Mouse (Mus musculus) MEL-GATA-1-ER (cell line): ENCODE data around the gene Nav3.
A peak's percentile ranks its signal among the peaks of the same experiment; 100 is the strongest.

ENCODE experiments used
- DNase-seq: peaks from one replicate; pipeline ENCODE4 v3.0.0-alpha.2; 2012; ENCODE audit warnings: low read depth; ENCODE audit errors: extremely low read depth

Nav3 gene

GRCm38 (mm10) chr10:109699771-109700335 is 756.2 kb downstream of the Nav3 start:
- DNase-seq: no peak

DNA sequence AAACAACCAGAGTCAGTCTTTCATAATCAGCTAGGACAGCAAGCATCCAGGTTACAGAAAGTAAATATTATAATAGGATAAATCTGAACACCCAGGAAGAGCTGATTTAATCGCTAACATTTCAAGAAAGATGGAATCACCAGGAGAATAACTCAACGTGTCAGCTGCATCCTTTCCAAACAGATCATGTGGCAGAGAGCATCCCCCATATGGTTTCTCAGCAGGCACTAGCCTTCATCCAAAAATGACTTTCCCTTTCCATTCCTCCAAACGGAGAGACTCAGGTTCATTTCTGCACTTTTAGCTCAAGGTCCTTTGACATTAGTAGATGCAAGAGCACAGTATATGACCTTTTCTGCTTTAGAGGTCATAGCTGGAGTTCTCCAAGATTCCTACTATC is 765.4 kb downstream of the Nav3 start:
- DNase-seq: no peak

DNA sequence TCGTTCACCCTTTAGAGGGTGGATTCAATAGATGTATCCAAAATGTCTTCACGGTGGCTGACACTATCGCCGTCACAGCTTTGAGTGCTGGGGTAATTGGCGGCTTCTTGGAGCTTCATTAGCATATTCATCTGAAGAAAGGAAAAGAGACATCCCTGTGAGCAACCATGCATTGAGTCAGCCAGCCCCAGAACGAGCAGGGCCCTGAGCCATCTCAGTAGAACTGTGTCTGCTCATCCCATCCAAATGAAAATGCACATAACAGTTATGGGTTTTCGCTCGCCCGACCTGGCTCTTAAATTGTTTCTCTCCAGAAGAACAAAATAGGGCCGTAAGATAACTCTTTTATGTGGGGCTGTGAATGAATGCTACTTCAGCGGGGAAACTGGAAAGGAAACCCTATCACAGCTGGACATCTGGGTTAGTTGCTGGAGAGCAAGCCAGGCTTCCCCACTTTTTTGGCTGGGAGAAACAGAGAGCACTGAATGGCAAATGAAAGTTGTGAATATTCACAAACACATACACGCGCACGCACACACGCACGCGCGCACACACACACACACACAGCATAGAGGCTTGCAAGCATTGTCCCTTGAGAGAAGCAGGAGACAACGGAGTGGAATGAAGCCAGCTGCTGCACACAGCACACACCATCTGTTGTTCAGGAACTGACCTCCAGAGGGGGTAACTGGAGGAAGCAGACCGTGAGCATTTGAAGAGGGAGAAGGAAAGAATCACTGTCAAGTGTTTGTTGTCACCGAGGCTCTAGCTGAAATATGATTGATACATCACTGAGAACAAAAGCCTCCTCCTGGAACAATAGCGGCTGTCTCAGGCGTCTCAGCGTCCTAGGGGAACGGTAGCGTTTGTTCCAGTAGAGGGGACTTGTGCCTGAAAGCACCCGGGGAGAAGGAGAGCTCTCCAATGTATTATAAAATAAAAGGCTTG is 771.6 kb downstream of the Nav3 start:
- no peak for DNase-seq

DNA sequence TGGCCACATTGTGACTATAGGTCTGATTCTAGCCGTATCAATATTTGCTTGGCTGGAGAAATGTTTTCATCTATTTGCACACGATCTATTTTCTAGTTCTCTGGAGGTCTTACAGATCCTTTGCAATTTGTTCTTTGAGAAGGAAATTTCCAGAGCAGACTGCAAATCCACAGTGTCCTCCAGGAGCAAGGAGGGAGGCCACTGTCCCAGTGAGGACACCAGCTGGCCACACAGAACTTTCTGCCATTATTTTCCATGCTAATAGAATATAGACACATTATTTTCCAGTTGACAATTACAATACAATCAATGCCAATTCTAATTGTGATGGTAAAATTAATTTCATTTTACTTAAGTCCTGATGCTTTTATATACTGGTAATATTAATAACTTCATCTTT is 783.1 kb downstream of the Nav3 start:
- DNase-seq: no peak

DNA sequence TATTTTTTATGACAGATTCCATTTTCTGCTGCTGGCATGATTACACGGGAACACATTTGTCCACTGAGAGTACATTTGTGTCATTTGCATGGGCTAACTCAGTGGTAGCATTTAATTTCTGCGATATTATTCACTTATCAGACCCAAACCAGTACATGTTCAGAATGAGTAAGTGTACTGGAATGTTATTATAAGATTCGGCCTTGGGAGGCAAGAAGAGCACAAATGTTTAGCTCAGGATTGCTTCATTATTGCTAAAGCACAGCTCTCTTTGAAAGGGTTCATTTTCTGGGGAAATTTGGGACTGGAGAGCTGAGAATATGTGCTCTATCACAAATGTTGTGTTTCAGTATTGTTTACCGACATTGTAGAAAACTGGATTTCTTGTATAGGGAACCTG is 788.6 kb downstream of the Nav3 start:
- DNase-seq: no peak

DNA sequence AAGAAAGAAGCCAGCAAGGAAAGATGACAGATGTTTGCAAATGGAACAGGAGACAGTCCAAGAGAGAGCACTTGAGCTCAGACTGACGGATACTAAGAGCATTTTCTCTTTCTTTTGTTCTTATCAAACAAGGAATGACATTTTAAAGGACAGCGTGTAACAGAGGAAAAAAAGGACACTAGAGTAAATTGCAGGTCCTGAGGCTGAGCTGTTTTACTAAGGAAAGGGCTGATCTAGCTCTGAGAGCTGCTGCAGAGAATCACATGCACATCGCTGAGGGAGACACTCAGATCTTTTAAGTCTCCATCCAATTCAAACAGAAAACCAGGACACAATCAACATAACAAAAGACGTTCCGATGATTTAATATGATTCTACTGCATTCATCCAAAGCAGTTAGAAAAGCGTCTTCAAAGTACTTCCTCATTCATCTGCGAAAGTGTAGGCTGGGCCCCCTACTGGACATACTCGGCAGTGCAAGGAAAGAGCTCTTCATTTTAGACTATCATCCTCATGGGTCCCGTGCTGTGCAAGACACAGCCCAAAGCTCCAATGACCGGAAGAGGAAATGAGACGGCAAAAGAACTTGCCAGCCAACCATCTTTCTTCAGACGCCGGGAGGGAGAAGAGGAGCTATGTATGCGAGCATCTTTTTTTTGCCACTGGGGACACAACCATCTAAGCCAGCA is 791.2 kb downstream of the Nav3 start:
- DNase-seq: peak; percentile 70

GRCm38 (mm10) chr10:109651516-109651915 is 804.5 kb downstream of the Nav3 start:
- no peak for DNase-seq

- no peak for DNase-seq
Observed at GRCm38 (mm10) chr10:109643598-109643997, 812.4 kb downstream of the Nav3 start.

DNA sequence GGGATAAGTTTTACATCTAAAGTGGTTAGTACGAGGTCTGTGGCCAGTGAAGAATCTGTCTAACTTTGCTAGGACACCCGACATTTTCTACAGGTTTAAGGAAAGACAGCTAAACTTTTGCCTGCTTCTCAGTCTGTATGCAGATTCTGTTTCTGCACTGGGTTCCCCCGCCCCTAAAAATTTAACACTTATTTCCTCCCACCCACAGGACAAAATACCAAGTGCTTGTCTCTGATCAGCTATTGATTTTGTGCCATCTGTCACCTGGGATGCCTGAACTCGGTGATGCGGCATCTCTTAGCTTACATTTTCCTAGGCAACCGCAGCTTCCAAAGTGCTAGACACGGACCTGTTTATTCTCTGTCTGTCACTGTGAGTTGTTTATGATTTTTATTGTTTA is 814.2 kb downstream of the Nav3 start:
- no peak for DNase-seq

DNA sequence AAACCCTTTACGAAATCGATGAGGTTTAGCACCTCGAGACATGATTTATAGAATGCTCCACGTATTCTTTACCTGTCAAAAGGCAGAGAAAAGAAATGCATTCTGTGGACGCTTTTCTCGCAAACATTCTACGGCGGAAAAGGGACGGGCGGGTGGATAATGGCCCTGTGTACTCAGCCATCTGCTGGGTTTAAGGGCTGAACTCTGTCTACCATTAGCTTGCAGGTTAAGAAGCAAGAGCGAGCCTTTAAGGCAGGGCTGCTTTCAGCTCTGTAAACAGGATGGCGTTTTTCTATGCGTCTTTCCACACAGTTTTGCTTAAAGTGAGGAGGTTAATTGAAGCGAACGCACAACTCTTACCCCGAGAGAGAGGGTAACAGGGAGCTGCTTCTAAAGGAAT is 818.3 kb downstream of the Nav3 start:
- DNase-seq: no peak
